ENCODE assay signal across 25 mouse cellular contexts in genomic region chr10:75113620-75114019, GRCm38 (mm10). TPM values are rescaled to one million over a fixed set of nuclear protein-coding genes. Genes with fewer than 3 reads are reported as not detected.
DNase-seq lines count a peak whose midpoint lies in the region; ATAC-seq and TF ChIP-seq lines count a peak whose summit lies in the region.
"Had no signal": no experiment of that assay in that cellular context is flagged by ENCODE, and none has a peak within 500 bp of the region (broad histone marks: within the 10 kb centered on the region; RNA-seq: fewer than 3 reads in every experiment).

No protein-coding gene starts in this region.

- 0 out of 2 replicates have a peak overlapping the region, but pooled peaks have one; percentile 56 for H3K27ac ChIP-seq in stomach, postnatal 0 days (replicated peaks)
- H3K27ac ChIP-seq: forebrain, embryonic 15.5 days; heart, embryonic 13.5 days; hindbrain, embryonic 12.5 days; limb, embryonic 15.5 days; liver, embryonic 14.5 days; lung, embryonic 15.5 days; midbrain, embryonic 10.5 days had no signal

- H3K9ac ChIP-seq in stomach, postnatal 0 days (ENCODE audit: low read length): no peak overlapping the region
- H3K9ac ChIP-seq: forebrain, embryonic 15.5 days; heart, embryonic 13.5 days; hindbrain, embryonic 12.5 days; limb, embryonic 15.5 days; liver, embryonic 14.5 days; lung, embryonic 15.5 days had no signal

- 0 out of 2 replicates have a peak, but pooled peaks cover 11% of the 10 kb centered on the region for H3K4me1 ChIP-seq in stomach, postnatal 0 days (replicated peaks; ENCODE audit: control insufficient read depth, insufficient read depth)

- no peak for TF ChIP-seq EP300 in stomach, postnatal 0 days (optimal IDR thresholded peaks at IDR 0.05)

- no peaks in the 10 kb centered on the region for H3K9me3 ChIP-seq in stomach, postnatal 0 days (ENCODE audit: control insufficient read depth, low read length)
- H3K9me3 ChIP-seq: forebrain, embryonic 15.5 days; heart, embryonic 13.5 days; hindbrain, embryonic 12.5 days; limb, embryonic 15.5 days; lung, embryonic 15.5 days; midbrain, embryonic 10.5 days had no signal

- no peak for ATAC-seq in stomach, postnatal 0 days (ENCODE audit: low FRiP score, low TSS enrichment)
- ATAC-seq: forebrain, embryonic 15.5 days; midbrain, embryonic 16.5 days had no signal

- H3K4me2 ChIP-seq in stomach, postnatal 0 days (replicated peaks; ENCODE audit: low read depth): no peak overlapping the region
- H3K4me2 ChIP-seq: forebrain, embryonic 15.5 days; heart, embryonic 13.5 days; hindbrain, embryonic 12.5 days; limb, embryonic 15.5 days; lung, embryonic 15.5 days had no signal

- H3K36me3 ChIP-seq in stomach, postnatal 0 days (ENCODE audit: control insufficient read depth, insufficient read depth, low read length): no peaks in the 10 kb centered on the region
- H3K36me3 ChIP-seq: forebrain, embryonic 15.5 days; heart, embryonic 13.5 days; hindbrain, embryonic 12.5 days; limb, embryonic 15.5 days; lung, embryonic 15.5 days; midbrain, embryonic 10.5 days had no signal

- WGBS in stomach, postnatal 0 days: 78% methylated on average over 9 of the region's 9 CpGs

- no peak for TF ChIP-seq CTCF in stomach, postnatal 0 days (IDR thresholded peaks at IDR 0.05; ENCODE audit: low read depth)

- H3K4me3 ChIP-seq in stomach, postnatal 0 days (ENCODE audit: low read depth, low read length): no peak overlapping the region
- H3K4me3 ChIP-seq: forebrain, embryonic 15.5 days; heart, embryonic 13.5 days; hindbrain, embryonic 12.5 days; limb, embryonic 15.5 days; lung, embryonic 15.5 days; midbrain, embryonic 10.5 days; myocyte had no signal

- H3K27me3 ChIP-seq in stomach, postnatal 0 days (ENCODE audit: control insufficient read depth, insufficient read depth, low read length): no peaks in the 10 kb centered on the region
- H3K27me3 ChIP-seq: forebrain, embryonic 15.5 days; heart, embryonic 13.5 days; hindbrain, embryonic 12.5 days; limb, embryonic 15.5 days; lung, embryonic 15.5 days had no signal

- DNase-seq in cerebellum, adult 9-11 months: peak; percentile 56
- DNase-seq in cerebellum, adult 11-12 months: no peak
- DNase-seq in lung, adult 18-20 months: peak; percentile 24 to 61
- no peak for DNase-seq in lung, postnatal 25 days (ENCODE audit: low spot score)
- peak; percentile 33 to 36 for DNase-seq in cerebellum, postnatal 36 days
- DNase-seq in stomach, postnatal 0 days (ENCODE audit: low spot score): no peak
- DNase-seq in gastrocnemius, postnatal 4 days (ENCODE audit: low spot score in 2 of 2): no peak
- DNase-seq: adrenal gland, postnatal 25 days; gastrocnemius, postnatal 14 days; heart, adult 18-20 months; heart, postnatal 14 days; kidney, adult 18-20 months; left cerebral cortex, postnatal 4 days; right cerebral cortex, postnatal 25 days; thymus, adult 18-20 months; thymus, postnatal 36 days had no signal

RNA-seq across cellular contexts. Expression of gene Bcr, which starts 53.2 kb away (rescaled TPM):
- 4.5 and 4.7 TPM in 2 replicates for polyA plus RNA-seq in stomach, postnatal 0 days (2015; fragmentation: Nextera tagmentation; extraction: Ambion mirVana)
- total RNA-seq in gastrocnemius, postnatal 4 days (2021): 10 to 100 TPM in 1 of 2 experiments, 1 to 10 TPM in 1; 7.3 to 10.5 TPM

Comparison
In these comparisons a context has a peak if more than half of its experiments do, and no peak if none do; other contexts are left out.
1. DNase-seq: peak in cerebellum, adult 9-11 months (single experiment), lung, adult 18-20 months (2 of 2) and cerebellum, postnatal 36 days (2 of 2); none in cerebellum, adult 11-12 months (single experiment), lung, postnatal 25 days (single experiment), stomach, postnatal 0 days (single experiment) and gastrocnemius, postnatal 4 days (0 of 2).